Mouse (Mus musculus) hindbrain, embryonic 16.5 days (tissue): Measurements from ENCODE around the gene Cdyl2. TPM values are rescaled to one million over a fixed set of nuclear protein-coding genes. Genes with fewer than 3 reads are reported as not detected.

ENCODE experiments used
- ATAC-seq: fragments of 200-750 bp; cut with Nextera tagmentation; 2 replicates; pipeline ENCODE4 v1.8.0; 2017; ENCODE audit warnings: moderate TSS enrichment, moderate library complexity
- H3K27ac ChIP-seq: fragments of 300-500 bp; sonication (generic); 2 replicates; pipeline ENCODE4 v1.5.1; 2014; ENCODE audit warnings: low read depth, mild to moderate bottlenecking, control low read depth, low read length, moderate library complexity
- H3K27me3 ChIP-seq: fragments of 300-500 bp; sonication (generic); replicated peaks from 2 replicates; pipeline ENCODE4 v1.6.1; 2014; ENCODE audit warnings: low read length; ENCODE audit not compliant: control insufficient read depth, insufficient read depth
- H3K36me3 ChIP-seq: fragments of 300-500 bp; sonication (generic); 2 replicates; pipeline ENCODE4 v1.6.1; 2014; ENCODE audit warnings: mild to moderate bottlenecking, low read length, moderate library complexity, mixed read lengths; ENCODE audit not compliant: control insufficient read depth, insufficient read depth
- H3K4me1 ChIP-seq: fragments of 300-500 bp; sonication (generic); 2 replicates; pipeline ENCODE4 v1.6.1; 2014; ENCODE audit warnings: low read depth, low read length; ENCODE audit not compliant: control insufficient read depth, insufficient read depth
- H3K4me2 ChIP-seq: fragments of 300-500 bp; sonication (generic); 2 replicates; pipeline ENCODE4 v1.6.1; 2014; ENCODE audit warnings: mild to moderate bottlenecking, low read length, control low read depth, moderate library complexity
- H3K4me3 ChIP-seq: fragments of 300-500 bp; sonication (generic); 2 replicates; pipeline ENCODE4 v1.5.1; 2014; ENCODE audit warnings: mild to moderate bottlenecking, low read length, control low read depth, moderate library complexity
- H3K9ac ChIP-seq: fragments of 300-500 bp; sonication (generic); 2 replicates; pipeline ENCODE4 v1.6.1; 2014; ENCODE audit warnings: low read depth, mild to moderate bottlenecking, control low read depth, low read length, moderate library complexity
- H3K9me3 ChIP-seq: fragments of 300-500 bp; sonication (generic); 2 replicates; pipeline ENCODE4 v1.6.1; 2014; ENCODE audit warnings: mild to moderate bottlenecking, low read length, moderate library complexity; ENCODE audit not compliant: control insufficient read depth
- WGBS: fragments of 180-500 bp; shearing (Covaris S2); extraction: QIAGEN DNeasy Blood & Tissue Kit; methylation state at CpG from one replicate; pipeline ENCODE4 v1.1.7; 2014; 5-methylcytosine and 5-hydroxymethylcytosine counted together
- polyA plus RNA-seq: library from polyadenylated mRNA; unstranded; fragments of >200 nt; fragmentation: Nextera tagmentation; extraction: Ambion mirVana; gene quantifications from 2 replicates; pipeline ENCODE4 v1.2.1, GENCODE M21; 2015

Cdyl2 gene
- polyA plus RNA-seq, 1 experiment from 2014 or later: 12.1 TPM

DNA sequence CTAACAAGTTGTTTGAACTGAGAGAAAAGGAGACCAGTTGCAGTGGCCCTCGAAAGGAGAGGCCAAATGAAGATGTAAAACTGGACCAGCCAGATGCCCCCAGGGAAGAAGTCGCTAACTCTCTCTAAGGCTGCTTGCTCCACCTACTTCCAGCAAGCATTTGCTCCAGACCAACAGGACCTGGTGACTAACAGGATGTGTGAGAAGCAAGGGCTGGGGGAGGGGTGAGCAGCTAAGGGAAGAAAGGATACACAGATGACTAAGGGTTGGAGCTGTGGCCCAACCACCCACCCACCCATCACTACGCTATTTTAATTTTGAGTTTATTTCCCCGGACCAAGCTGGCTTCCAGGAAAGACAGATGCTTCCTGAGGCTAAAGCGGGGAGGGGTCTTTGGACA is 2.5 kb upstream of the Cdyl2 start:
- 0 out of 2 replicates have a peak, but pooled peaks cover 2% of the 10 kb centered on the region for H3K27me3 ChIP-seq
- no peak overlapping the region for H3K4me3 ChIP-seq
- H3K27ac ChIP-seq: no peak overlapping the region
- H3K9me3 ChIP-seq: 0 out of 2 replicates have a peak, but pooled peaks cover 5% of the 10 kb centered on the region
- no peak overlapping the region for H3K4me2 ChIP-seq
- ATAC-seq: no peak
- WGBS: 67% methylated on average over 5 of the region's 5 CpGs
- H3K4me1 ChIP-seq: peaks cover 6% of the 10 kb centered on the region
- H3K9ac ChIP-seq: no peak overlapping the region
- no peaks in the 10 kb centered on the region for H3K36me3 ChIP-seq

DNA sequence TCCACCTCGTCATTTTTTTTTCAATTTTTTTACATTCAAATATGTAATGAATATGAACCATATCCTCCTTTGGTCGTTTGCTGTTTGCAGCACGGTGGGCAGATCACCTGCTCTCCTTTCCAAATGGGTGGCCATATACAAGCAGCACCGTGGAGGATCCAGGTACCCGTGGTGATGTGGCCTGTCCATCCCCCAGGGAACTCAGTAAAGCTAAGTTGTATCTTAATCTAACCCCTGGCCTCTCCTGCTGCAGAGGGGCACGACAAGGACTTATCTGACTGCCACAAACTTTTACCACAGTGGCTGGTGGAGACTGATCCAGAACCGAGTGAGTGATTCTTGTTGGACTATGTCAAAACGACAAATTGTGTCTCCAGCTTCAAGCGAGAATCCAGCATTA is 1.4 kb upstream of the Cdyl2 start:
- H3K4me3 ChIP-seq: no peak overlapping the region
- 0 out of 2 replicates have a peak, but pooled peaks cover 2% of the 10 kb centered on the region for H3K27me3 ChIP-seq
- WGBS: 56% methylated on average over 9 of the region's 9 CpGs
- peaks cover 6% of the 10 kb centered on the region for H3K4me1 ChIP-seq
- no peak overlapping the region for H3K9ac ChIP-seq
- no peak for ATAC-seq
- no peak overlapping the region for H3K4me2 ChIP-seq
- H3K36me3 ChIP-seq: no peaks in the 10 kb centered on the region
- peaks cover 5% of the 10 kb centered on the region; the same call in 1 of the 2 replicates for H3K9me3 ChIP-seq
- H3K27ac ChIP-seq: no peak overlapping the region

DNA sequence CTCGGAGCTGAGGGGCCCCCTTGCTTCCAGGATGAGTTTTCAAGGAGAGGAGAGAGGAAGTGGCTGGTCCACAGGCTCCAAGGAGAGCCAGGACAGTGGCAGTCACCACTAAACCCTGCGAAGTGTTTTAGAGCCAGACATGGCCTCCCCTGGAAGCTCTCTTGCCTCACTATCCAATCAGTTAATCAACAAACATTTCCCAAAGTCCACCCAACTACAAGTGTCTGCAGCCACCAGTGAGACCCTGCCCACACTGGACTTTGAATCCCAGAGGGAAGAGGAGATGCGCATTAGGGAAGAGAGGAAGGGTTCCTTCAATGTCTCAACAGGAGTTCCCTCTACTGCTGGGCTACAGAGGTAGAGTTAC is 840 bp upstream of the Cdyl2 start:
- Histone ChIP-seq H3K4me3 (peak overlapping the region; percentile 87), H3K27me3 (0 out of 2 replicates have a peak, but pooled peaks cover 2% of the 10 kb centered on the region), H3K9me3 (peaks cover 9% of the 10 kb centered on the region; the same call in 1 of the 2 replicates), H3K27ac (peak overlapping the region; percentile 87; the same call in 1 of the 2 replicates), H3K36me3 (0 out of 2 replicates have a peak, but pooled peaks cover 2% of the 10 kb centered on the region), H3K9ac (peak overlapping the region; percentile 89), H3K4me1 (peaks cover 6% of the 10 kb centered on the region), H3K4me2 (peak overlapping the region; percentile 85)
- no peak for ATAC-seq
- WGBS: 21% methylated on average over 3 of the region's 3 CpGs

DNA sequence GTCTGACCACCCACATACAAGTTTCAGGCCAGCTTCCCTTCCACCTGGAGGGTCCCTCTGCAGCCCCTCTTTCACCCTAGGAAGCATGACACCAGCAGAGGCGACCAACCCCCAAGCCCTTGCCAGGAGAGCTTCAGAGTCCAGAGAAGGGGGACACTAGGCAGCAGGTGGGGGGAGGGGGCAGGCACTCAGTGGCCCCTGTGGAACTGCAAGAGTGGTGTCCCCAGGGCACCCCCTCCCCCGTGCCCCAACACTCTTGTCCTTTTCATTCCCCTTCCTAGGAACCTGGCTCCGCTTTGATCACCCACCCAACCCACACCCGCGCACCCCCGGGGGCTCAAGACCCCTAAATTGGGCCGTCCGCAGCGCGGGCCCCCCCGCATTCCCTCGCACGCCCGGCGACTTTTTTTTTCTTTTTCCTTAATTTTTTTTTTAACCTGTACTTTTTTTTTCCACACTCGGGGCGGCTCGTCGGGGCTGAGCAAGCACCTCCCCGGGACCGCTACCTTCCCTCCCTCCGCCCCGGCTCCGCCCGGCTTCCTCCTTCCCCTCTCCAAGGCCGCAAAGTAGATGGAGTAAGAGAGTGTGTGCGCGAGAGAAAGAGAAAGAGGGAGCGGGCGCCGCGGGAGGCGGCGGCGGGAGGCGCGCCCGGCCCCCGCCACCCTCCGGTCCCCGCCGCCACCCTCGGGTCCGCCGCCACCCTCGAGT is 661 bp downstream of the Cdyl2 start:
- H3K27ac ChIP-seq: peak overlapping the region; percentile 87
- 2% methylated on average over 24 of the region's 46 CpGs for WGBS
- H3K9me3 ChIP-seq: peaks cover 12% of the 10 kb centered on the region; the same call in 1 of the 2 replicates
- peaks cover 2% of the 10 kb centered on the region; the same call in 1 of the 2 replicates for H3K36me3 ChIP-seq
- H3K27me3 ChIP-seq: 0 out of 2 replicates have a peak, but pooled peaks cover 2% of the 10 kb centered on the region
- H3K4me3 ChIP-seq: peak overlapping the region; percentile 87
- H3K9ac ChIP-seq: peak overlapping the region; percentile 89
- peak; percentile 48 for ATAC-seq
- H3K4me2 ChIP-seq: peak overlapping the region; percentile 85
- peaks cover 6% of the 10 kb centered on the region for H3K4me1 ChIP-seq

DNA sequence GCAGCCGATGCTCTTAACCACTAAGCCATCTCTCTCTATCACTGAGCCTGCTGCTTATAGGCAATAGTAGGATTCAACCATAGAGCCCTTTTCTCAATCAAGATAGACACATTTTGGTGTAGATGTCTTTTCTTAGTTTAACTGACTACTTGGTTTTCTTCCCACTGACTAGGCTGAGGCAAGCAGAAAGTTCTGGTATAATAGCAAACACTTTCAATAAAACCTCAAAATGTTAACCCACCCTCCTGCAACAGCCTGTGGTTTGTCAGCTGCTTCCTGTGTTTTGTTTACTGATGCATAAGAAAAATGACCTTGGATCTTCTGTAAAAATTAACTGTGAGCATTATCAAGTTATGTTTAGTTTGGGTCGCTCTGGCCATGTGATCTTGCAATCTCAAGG is 11.3 kb downstream of the Cdyl2 start:
- no peak overlapping the region for H3K4me2 ChIP-seq
- 0 out of 2 replicates have a peak, but pooled peaks cover 2% of the 10 kb centered on the region for H3K36me3 ChIP-seq
- H3K27ac ChIP-seq: no peak overlapping the region
- 92% methylated on average over 2 of the region's 2 CpGs for WGBS
- H3K27me3 ChIP-seq: no peaks in the 10 kb centered on the region
- H3K9ac ChIP-seq: no peak overlapping the region
- no peaks in the 10 kb centered on the region for H3K4me1 ChIP-seq
- H3K9me3 ChIP-seq: peaks cover 7% of the 10 kb centered on the region
- ATAC-seq: no peak
- no peak overlapping the region for H3K4me3 ChIP-seq

DNA sequence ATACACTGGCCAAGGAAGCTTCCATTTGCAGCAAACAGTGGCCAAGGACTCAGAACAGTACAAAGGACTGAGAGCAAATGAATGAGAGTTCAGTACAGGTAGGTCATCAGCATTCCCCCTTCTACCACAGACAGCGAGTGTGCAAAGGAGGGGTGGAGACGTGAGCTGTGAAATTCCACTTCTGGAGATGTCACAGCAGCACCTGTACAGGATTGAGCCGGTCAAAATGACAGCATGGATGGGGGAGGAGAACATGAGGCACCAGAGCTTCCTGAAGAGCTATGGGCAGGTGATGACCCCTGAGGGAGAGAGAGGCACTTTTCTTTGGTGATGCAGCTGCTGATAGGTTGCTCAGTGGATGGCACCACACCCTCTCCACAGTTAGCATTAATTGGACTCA is 25.3 kb downstream of the Cdyl2 start:
- Histone ChIP-seq H3K4me2 (no peak overlapping the region), H3K4me3 (no peak overlapping the region), H3K27ac (no peak overlapping the region), H3K36me3 (no peaks in the 10 kb centered on the region; the same call in 1 of the 2 replicates), H3K9me3 (peaks cover 4% of the 10 kb centered on the region), H3K4me1 (no peaks in the 10 kb centered on the region), H3K27me3 (no peaks in the 10 kb centered on the region), H3K9ac (no peak overlapping the region)
- ATAC-seq: no peak
- WGBS: 89% methylated on average over 3 of the region's 3 CpGs

DNA sequence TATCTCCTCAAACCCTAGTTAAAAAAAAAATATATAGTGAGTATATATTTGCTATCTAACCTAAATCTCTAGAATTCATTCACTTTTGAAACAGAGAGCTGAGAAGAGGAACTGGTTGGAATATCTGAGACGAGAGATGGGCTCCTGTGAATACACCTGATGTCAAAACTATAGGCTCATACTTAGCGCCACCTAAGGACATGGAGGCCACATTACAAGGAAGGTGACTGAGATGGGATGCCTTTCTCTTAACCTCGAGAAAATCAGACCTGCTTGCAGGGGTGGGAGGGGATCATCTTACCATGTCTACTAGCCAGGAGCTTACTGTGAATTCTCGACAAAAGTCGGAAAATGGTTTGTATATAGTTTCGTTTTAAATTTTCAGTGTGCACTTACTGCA is 30.3 kb downstream of the Cdyl2 start:
- no peaks in the 10 kb centered on the region; the same call in 1 of the 2 replicates for H3K36me3 ChIP-seq
- peaks cover 5% of the 10 kb centered on the region for H3K9me3 ChIP-seq
- no peak overlapping the region for H3K4me3 ChIP-seq
- no peak overlapping the region for H3K9ac ChIP-seq
- 89% methylated on average over 6 of the region's 6 CpGs for WGBS
- H3K27me3 ChIP-seq: no peaks in the 10 kb centered on the region
- no peak overlapping the region for H3K4me2 ChIP-seq
- ATAC-seq: no peak
- no peak overlapping the region for H3K27ac ChIP-seq
- H3K4me1 ChIP-seq: no peaks in the 10 kb centered on the region

DNA sequence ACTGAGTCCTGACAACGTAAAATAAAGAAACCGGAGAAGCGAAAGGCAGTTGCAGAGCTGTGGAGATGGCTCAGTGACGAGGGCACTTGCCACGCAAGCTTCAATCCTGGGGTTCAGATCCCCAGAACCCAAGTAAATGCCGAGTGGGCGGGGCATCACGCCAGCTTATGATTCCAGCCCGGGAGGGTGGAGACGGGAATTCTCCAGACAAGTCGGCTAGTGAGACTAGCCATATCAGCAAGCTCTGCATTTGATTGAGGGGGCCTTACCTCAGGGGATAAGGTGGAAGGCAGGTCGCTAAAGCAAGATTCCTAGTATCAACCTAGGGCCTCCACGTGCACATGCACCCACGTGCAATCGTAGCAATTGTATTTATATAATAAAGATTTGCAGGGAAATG is 39.9 kb downstream of the Cdyl2 start:
- H3K27me3 ChIP-seq: no peaks in the 10 kb centered on the region
- H3K4me3 ChIP-seq: no peak overlapping the region
- no peak overlapping the region for H3K9ac ChIP-seq
- peaks cover 2% of the 10 kb centered on the region; the same call in 1 of the 2 replicates for H3K9me3 ChIP-seq
- no peaks in the 10 kb centered on the region for H3K4me1 ChIP-seq
- no peak overlapping the region for H3K27ac ChIP-seq
- ATAC-seq: no peak
- no peaks in the 10 kb centered on the region for H3K36me3 ChIP-seq
- H3K4me2 ChIP-seq: no peak overlapping the region
- 87% methylated on average over 15 of the region's 15 CpGs for WGBS

DNA sequence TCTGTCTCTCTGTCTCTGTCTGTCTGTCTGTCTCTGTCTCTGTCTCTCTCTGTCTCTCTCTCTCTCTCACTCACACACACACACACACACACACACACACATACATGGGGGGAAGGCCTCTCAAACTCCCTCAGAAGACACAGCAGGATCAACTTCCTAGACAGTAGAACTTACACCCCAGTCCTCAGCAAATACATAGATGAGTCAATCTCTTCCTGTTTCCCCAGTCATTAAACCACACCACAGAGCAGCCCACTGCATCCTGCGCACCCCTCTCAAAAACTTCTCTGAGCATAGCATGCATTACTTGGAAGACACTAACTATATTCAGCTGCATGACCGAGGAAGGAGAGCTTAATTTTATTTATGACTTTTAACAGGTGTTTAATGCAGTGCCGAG is 43.0 kb downstream of the Cdyl2 start:
- H3K9ac ChIP-seq: no peak overlapping the region
- peaks cover under 1% of the 10 kb centered on the region; the same call in 1 of the 2 replicates for H3K9me3 ChIP-seq
- ATAC-seq: no peak
- H3K27ac ChIP-seq: no peak overlapping the region
- no peaks in the 10 kb centered on the region for H3K36me3 ChIP-seq
- no peaks in the 10 kb centered on the region for H3K27me3 ChIP-seq
- no peaks in the 10 kb centered on the region for H3K4me1 ChIP-seq
- H3K4me2 ChIP-seq: no peak overlapping the region
- 93% methylated on average over 3 of the region's 3 CpGs for WGBS
- H3K4me3 ChIP-seq: no peak overlapping the region
